Mouse (Mus musculus): ENCODE results near the gene Mms22l.
"Not testable (repeated sequence)": the region's sequence is repeated elsewhere in the genome, so short reads cannot be mapped to it uniquely, and the experiment has no call there.

Gene Mms22l

GRCm38 (mm10) chr4:24621422-24622187 lies 125.4 kb downstream of the Mms22l start:
- peak; percentile 69 for DNase-seq

DNA sequence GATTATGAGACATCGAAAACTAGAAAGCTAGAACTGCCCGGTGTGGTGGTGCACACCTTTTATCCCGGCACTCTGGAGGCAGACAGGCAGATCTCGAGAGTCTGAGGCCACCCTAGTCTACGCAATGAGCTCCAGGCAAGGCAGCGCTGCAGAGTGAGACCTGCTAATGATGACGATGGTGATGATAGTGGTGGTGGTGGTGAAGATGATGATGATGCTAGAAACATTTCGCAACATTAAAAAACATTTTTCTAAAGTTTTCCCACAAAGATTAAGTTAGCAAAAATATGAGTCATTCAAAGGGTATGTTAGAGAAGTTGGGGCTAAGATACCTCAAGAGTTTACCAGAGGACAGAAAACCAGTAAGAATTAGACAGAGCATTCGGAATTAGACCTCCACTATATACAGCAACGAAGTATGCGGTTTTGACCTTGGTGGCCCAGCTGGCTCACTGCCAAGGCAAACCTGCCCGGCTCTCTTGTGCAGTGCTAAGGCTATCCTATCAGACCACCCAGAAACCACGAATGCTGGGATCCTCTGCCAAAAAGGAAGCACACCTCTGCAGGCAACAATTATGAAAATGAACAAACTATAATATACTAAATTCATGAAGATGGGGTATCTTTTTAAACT lies 129.8 kb downstream of the Mms22l start:
- DNase-seq: no peak

- DNase-seq: no peak
These were observed 130.4 kb downstream of the Mms22l start for GRCm38 (mm10) chr4:24626686-24627085.

GRCm38 (mm10) chr4:24627871-24628270 lies 131.6 kb downstream of the Mms22l start:
- DNase-seq: no peak

DNA sequence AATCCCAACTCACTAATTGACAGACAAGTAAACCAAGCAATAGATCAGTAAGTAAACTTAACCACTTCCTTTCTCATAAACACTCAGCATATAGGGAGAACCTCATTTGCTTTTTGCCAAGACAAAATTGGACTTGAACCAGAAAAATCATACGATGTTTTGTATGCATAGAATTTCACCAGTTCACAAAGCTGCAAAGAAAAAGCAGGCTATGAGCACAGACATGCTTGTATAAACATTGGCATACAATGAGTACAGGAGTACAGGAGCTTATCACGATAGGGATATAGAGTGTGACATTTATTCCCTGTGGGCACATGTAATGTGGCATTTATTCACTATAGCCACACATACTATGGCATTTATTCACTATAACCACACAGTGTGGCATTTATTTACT lies 134.2 kb downstream of the Mms22l start:
- no peak for DNase-seq

- DNase-seq: peak; percentile 8
These were observed 135.1 kb downstream of the Mms22l start for GRCm38 (mm10) chr4:24631177-24631911.

GRCm38 (mm10) chr4:24642306-24642705 lies 146.1 kb downstream of the Mms22l start:
- no peak for DNase-seq

GRCm38 (mm10) chr4:24644735-24645134 lies 148.5 kb downstream of the Mms22l start:
- DNase-seq: not testable (repeated sequence)
